Mouse (Mus musculus) gastrocnemius, postnatal 4 days (tissue): Measurements from ENCODE around the gene Ssb. TPM values are rescaled to one million over a fixed set of nuclear protein-coding genes. Genes with fewer than 3 reads are reported as not detected.

ENCODE experiments used
- total RNA-seq, 2 experiments: library from RNA; stranded (reverse); gene quantifications; 2 replicates each; pipeline ENCODE4 v1.2.3; 2021

Gene Ssb
- total RNA-seq, 2 experiments from 2014 or later = 123 to 143 TPM

Other genes starting within 250 kb of the Ssb start
- 1 to 10 TPM; 6.3 to 6.7 TPM for gene Bbs5, start 214.4 kb upstream of the Ssb start, total RNA-seq
- 100 to 1,000 TPM; 564 to 620 TPM for gene Klhl41, start 191.4 kb upstream of the Ssb start, total RNA-seq
- gene Fastkd1, start 148.0 kb upstream of the Ssb start, total RNA-seq = 10 to 100 TPM; 12.6 to 15.8 TPM
- gene Ppig, start 139.0 kb upstream of the Ssb start, total RNA-seq = 10 to 100 TPM; 44.2 to 63.2 TPM
- under 1 TPM; 0.83 to 0.88 TPM for gene Ccdc173, start 72.0 kb upstream of the Ssb start, total RNA-seq
- 10 to 100 TPM in 1 of 2 experiments, 1 to 10 TPM in 1; 9.5 to 14.0 TPM for gene Phospho2, start 71.9 kb upstream of the Ssb start, total RNA-seq
- gene Klhl23, start 39.6 kb upstream of the Ssb start, total RNA-seq = 10 to 100 TPM; 27.1 to 30.4 TPM
- 10 to 100 TPM; 14.3 to 14.8 TPM for gene Mettl5, start 24.1 kb downstream of the Ssb start, total RNA-seq
- gene Ubr3, start 35.7 kb downstream of the Ssb start, total RNA-seq = 100 to 1,000 TPM in 1 of 2 experiments, 10 to 100 TPM in 1; 95.3 to 106 TPM
- gene Myo3b, start 177.6 kb downstream of the Ssb start, total RNA-seq = under 1 TPM; 0.10 to 0.13 TPM